Mouse (Mus musculus): ENCODE results near the gene Rassf1. TPM values are rescaled to one million over a fixed set of nuclear protein-coding genes. Genes with fewer than 3 reads are reported as not detected.
A peak's percentile ranks its signal among the peaks of the same experiment; 100 is the strongest.

The Rassf1 gene
- 66.8 and 68.9 TPM in 2 replicates for polyA plus RNA-seq (2015; fragmentation: Nextera tagmentation; extraction: Ambion mirVana)

DNA sequence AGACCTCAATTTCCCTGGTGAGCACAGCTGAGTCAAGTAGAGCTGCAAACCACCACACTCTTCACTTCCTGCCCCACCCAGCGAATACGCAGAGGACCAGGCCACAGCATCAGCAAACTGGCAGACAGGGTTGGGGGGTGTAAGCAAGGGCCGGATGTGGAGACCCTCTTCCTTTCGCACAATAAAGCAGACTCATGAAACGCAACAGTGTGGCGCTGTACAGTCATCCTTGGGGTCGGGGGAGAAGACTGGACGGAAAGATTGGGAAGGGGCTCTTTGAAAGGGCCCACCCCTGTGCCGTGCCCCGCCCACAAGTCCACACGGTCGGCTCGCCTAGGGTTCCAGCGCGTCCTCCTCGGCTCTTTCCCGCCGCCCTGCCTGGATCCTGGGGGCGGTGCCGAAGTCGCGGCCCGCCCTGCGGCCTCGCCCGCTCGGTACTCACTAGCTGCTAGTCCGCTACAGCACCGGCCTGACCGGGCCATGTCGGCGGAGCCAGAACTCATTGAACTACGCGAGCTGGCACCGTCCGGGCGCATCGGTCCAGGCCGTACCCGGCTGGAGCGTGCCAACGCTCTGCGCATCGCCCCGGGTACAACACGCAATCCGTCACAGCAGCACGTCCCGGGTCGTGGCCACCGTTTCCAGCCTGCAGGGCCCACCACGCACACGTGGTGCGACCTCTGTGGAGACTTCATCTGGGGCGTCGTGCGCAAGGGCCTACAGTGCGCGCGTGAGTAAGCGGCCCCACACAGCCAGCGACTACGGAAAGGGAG, at the start of gene Rassf1:
Rassf1 (plus strand) TSS at position 439 of the 773 bp plus-strand sequence.
- Histone ChIP-seq H3K9ac (replicated peaks; ENCODE audit: low read length) (peak within 1 kb of the TSS; percentile 87), H3K27me3 (ENCODE audit: insufficient read depth, low read length) (no peaks in the 10 kb centered on the region), H3K27ac (ENCODE audit: low read length) (peak within 1 kb of the TSS; percentile 57), H3K9me3 (ENCODE audit: low read length) (no peaks in the 10 kb centered on the region), H3K4me1 (ENCODE audit: insufficient read depth, low read length) (peaks cover 61% of the 10 kb centered on the region), H3K4me3 (ENCODE audit: low read length) (peak within 1 kb of the TSS; percentile 62), H3K4me2 (replicated peaks; ENCODE audit: low read depth, low read length) (peak within 1 kb of the TSS; percentile 95), H3K36me3 (ENCODE audit: insufficient read depth, low read length) (no peaks in the 10 kb centered on the region)
- 1% methylated on average over 63 of the region's 63 CpGs for WGBS
- peak; percentile 35 for ATAC-seq (ENCODE audit: low FRiP score, low TSS enrichment)

- 80% methylated on average over 12 of the region's 12 CpGs for WGBS
- no peak overlapping the region for H3K27ac ChIP-seq (ENCODE audit: low read length)
- no peak overlapping the region for H3K9ac ChIP-seq (replicated peaks; ENCODE audit: low read length)
- H3K36me3 ChIP-seq (ENCODE audit: insufficient read depth, low read length), result no peaks in the 10 kb centered on the region
- peaks cover 4% of the 10 kb centered on the region; the same call in 1 of the 2 replicates for H3K4me1 ChIP-seq (ENCODE audit: insufficient read depth, low read length)
- no peaks in the 10 kb centered on the region for H3K9me3 ChIP-seq (ENCODE audit: low read length)
- no peak overlapping the region for H3K4me2 ChIP-seq (replicated peaks; ENCODE audit: low read depth, low read length)
- ATAC-seq (ENCODE audit: low FRiP score, low TSS enrichment), result no peak
- no peaks in the 10 kb centered on the region for H3K27me3 ChIP-seq (ENCODE audit: insufficient read depth, low read length)
- H3K4me3 ChIP-seq (ENCODE audit: low read length), result no peak overlapping the region
These were observed 49.1 kb upstream of the Rassf1 start for GRCm38 (mm10) chr9:107502131-107502846.

GRCm38 (mm10) chr9:107504662-107505537, 46.5 kb upstream of the Rassf1 start:
- ATAC-seq (ENCODE audit: low FRiP score, low TSS enrichment), result no peak
- H3K9ac ChIP-seq (replicated peaks; ENCODE audit: low read length), result no peak overlapping the region
- WGBS, result 76% methylated on average over 19 of the region's 19 CpGs
- H3K9me3 ChIP-seq (ENCODE audit: low read length), result no peaks in the 10 kb centered on the region
- H3K4me1 ChIP-seq (ENCODE audit: insufficient read depth, low read length), result peaks cover 15% of the 10 kb centered on the region
- H3K4me2 ChIP-seq (replicated peaks; ENCODE audit: low read depth, low read length), result no peak overlapping the region
- no peaks in the 10 kb centered on the region for H3K27me3 ChIP-seq (ENCODE audit: insufficient read depth, low read length)
- no peaks in the 10 kb centered on the region for H3K36me3 ChIP-seq (ENCODE audit: insufficient read depth, low read length)
- no peak overlapping the region for H3K4me3 ChIP-seq (ENCODE audit: low read length)
- no peak overlapping the region for H3K27ac ChIP-seq (ENCODE audit: low read length)

DNA sequence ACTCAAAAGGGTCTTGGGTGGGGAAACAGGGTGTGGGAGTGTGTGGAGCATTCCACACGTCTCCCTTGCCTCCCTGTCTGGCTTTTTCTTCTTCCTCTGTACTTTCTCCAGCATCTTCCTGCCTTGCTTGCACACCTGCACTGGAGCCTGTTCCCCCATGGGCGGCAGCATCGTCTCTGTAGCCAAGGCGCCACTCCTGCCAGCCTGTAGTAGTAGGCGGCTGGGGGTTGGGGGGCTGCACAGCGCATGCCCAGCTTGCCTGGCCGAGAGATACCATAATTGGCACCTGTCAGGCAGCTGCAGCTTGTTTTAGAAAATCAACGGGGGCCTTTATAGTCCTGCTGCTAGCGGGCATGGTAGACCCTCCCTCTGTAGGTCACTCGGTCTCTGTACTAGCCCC, 43.1 kb upstream of the Rassf1 start:
- H3K4me1 ChIP-seq (ENCODE audit: insufficient read depth, low read length), result peaks cover 41% of the 10 kb centered on the region
- H3K27ac ChIP-seq (ENCODE audit: low read length), result no peak overlapping the region
- H3K9me3 ChIP-seq (ENCODE audit: low read length), result no peaks in the 10 kb centered on the region
- no peak overlapping the region for H3K4me2 ChIP-seq (replicated peaks; ENCODE audit: low read depth, low read length)
- no peak for ATAC-seq (ENCODE audit: low FRiP score, low TSS enrichment)
- no peak overlapping the region for H3K4me3 ChIP-seq (ENCODE audit: low read length)
- no peak overlapping the region for H3K9ac ChIP-seq (replicated peaks; ENCODE audit: low read length)
- 52% methylated on average over 10 of the region's 10 CpGs for WGBS
- H3K27me3 ChIP-seq (ENCODE audit: insufficient read depth, low read length), result no peaks in the 10 kb centered on the region
- no peaks in the 10 kb centered on the region for H3K36me3 ChIP-seq (ENCODE audit: insufficient read depth, low read length)

- no peak overlapping the region for H3K9ac ChIP-seq (replicated peaks; ENCODE audit: low read length)
- no peaks in the 10 kb centered on the region for H3K9me3 ChIP-seq (ENCODE audit: low read length)
- peaks cover 41% of the 10 kb centered on the region for H3K4me1 ChIP-seq (ENCODE audit: insufficient read depth, low read length)
- H3K27ac ChIP-seq (ENCODE audit: low read length), result no peak overlapping the region
- WGBS, result 78% methylated on average over 14 of the region's 14 CpGs
- ATAC-seq (ENCODE audit: low FRiP score, low TSS enrichment), result no peak
- H3K27me3 ChIP-seq (ENCODE audit: insufficient read depth, low read length), result 0 out of 2 replicates have a peak, but pooled peaks cover 3% of the 10 kb centered on the region
- H3K4me2 ChIP-seq (replicated peaks; ENCODE audit: low read depth, low read length), result no peak overlapping the region
- H3K36me3 ChIP-seq (ENCODE audit: insufficient read depth, low read length), result no peaks in the 10 kb centered on the region
- H3K4me3 ChIP-seq (ENCODE audit: low read length), result no peak overlapping the region
These were observed 40.8 kb upstream of the Rassf1 start for GRCm38 (mm10) chr9:107510384-107511100.

GRCm38 (mm10) chr9:107511436-107511835, 39.9 kb upstream of the Rassf1 start:
- Histone ChIP-seq H3K27me3 (ENCODE audit: insufficient read depth, low read length) (0 out of 2 replicates have a peak, but pooled peaks cover 3% of the 10 kb centered on the region), H3K36me3 (ENCODE audit: insufficient read depth, low read length) (no peaks in the 10 kb centered on the region), H3K4me1 (ENCODE audit: insufficient read depth, low read length) (peaks cover 41% of the 10 kb centered on the region), H3K27ac (ENCODE audit: low read length) (0 out of 2 replicates have a peak overlapping the region, but pooled peaks have one; percentile 35), H3K4me3 (ENCODE audit: low read length) (no peak overlapping the region), H3K9ac (replicated peaks; ENCODE audit: low read length) (no peak overlapping the region), H3K4me2 (replicated peaks; ENCODE audit: low read depth, low read length) (no peak overlapping the region), H3K9me3 (ENCODE audit: low read length) (no peaks in the 10 kb centered on the region)
- no peak for ATAC-seq (ENCODE audit: low FRiP score, low TSS enrichment)
- 44% methylated on average over 8 of the region's 8 CpGs for WGBS

DNA sequence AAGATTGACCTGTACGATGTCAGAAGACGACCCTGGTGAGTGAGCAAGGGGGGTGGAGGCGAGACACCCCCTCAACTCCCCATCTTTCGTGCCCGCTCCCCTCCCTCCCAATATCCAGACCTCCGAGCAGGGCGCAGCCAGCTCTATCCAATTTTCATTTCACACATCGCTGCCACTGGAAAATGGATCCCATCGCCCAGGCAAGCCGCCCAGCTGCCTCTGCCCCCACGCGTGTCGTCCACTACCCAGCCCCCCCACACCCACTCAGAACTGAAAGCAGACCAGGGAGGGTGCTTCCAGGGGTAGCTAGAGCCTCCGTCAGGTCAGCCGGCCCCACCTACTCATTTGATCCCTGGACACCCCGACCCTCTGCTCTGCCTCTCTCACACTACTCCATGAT, 39.0 kb upstream of the Rassf1 start:
- Histone ChIP-seq H3K27me3 (ENCODE audit: insufficient read depth, low read length) (0 out of 2 replicates have a peak, but pooled peaks cover 3% of the 10 kb centered on the region), H3K36me3 (ENCODE audit: insufficient read depth, low read length) (no peaks in the 10 kb centered on the region), H3K4me3 (ENCODE audit: low read length) (no peak overlapping the region), H3K4me1 (ENCODE audit: insufficient read depth, low read length) (peaks cover 36% of the 10 kb centered on the region), H3K9ac (replicated peaks; ENCODE audit: low read length) (no peak overlapping the region), H3K27ac (ENCODE audit: low read length) (no peak overlapping the region), H3K9me3 (ENCODE audit: low read length) (no peaks in the 10 kb centered on the region), H3K4me2 (replicated peaks; ENCODE audit: low read depth, low read length) (no peak overlapping the region)
- 44% methylated on average over 16 of the region's 16 CpGs for WGBS
- ATAC-seq (ENCODE audit: low FRiP score, low TSS enrichment), result no peak

DNA sequence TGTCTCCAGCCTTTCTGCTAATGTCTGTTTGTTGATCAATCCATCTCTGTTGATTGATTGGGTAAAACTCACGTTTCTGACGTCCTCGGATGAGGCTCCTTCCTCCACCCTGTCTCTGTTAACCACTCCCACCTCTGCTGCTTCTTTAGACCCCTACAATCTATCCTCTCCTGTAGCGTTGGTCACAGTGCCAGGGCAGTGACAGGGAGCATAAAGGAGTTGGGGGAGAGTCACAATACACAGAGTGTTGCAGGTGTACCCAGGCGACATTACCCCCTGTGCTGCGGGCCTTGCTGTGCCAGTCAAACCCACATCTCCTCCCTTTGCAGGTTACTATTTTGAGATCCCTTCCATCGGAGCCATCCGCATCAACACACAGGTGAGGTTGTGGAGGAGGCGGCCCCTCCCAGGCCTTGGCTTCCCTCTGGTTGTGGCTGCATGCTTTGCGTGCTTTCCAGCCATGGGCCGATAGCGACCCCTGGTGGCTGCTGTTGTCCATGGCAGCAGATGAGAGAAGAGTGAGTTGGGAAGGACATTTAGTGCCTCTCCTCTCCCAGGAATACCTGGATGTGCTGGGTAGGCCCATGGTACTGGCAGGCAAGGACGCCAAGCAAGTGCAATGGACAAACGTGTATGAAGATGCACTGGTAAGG, 36.9 kb upstream of the Rassf1 start:
- H3K4me1 ChIP-seq (ENCODE audit: insufficient read depth, low read length), result peaks cover 28% of the 10 kb centered on the region
- H3K9me3 ChIP-seq (ENCODE audit: low read length), result no peaks in the 10 kb centered on the region
- ATAC-seq (ENCODE audit: low FRiP score, low TSS enrichment), result peak; percentile 28; the same call in 1 of the 2 replicates
- 0 out of 2 replicates have a peak, but pooled peaks cover 3% of the 10 kb centered on the region for H3K27me3 ChIP-seq (ENCODE audit: insufficient read depth, low read length)
- no peak overlapping the region for H3K9ac ChIP-seq (replicated peaks; ENCODE audit: low read length)
- H3K27ac ChIP-seq (ENCODE audit: low read length), result no peak overlapping the region
- no peak overlapping the region for H3K4me2 ChIP-seq (replicated peaks; ENCODE audit: low read depth, low read length)
- 23% methylated on average over 14 of the region's 14 CpGs for WGBS
- no peaks in the 10 kb centered on the region for H3K36me3 ChIP-seq (ENCODE audit: insufficient read depth, low read length)
- H3K4me3 ChIP-seq (ENCODE audit: low read length), result no peak overlapping the region
